Mouse (Mus musculus): Measurements from ENCODE around the gene Mgat5. TPM values are rescaled to one million over a fixed set of nuclear protein-coding genes. Genes with fewer than 3 reads are reported as not detected.
A peak's percentile ranks its signal among the peaks of the same experiment; 100 is the strongest.

Mgat5 gene
- total RNA-seq, 4 experiments from 2014 or later, result 0.44 to 0.99 (median 0.85) TPM

DNA sequence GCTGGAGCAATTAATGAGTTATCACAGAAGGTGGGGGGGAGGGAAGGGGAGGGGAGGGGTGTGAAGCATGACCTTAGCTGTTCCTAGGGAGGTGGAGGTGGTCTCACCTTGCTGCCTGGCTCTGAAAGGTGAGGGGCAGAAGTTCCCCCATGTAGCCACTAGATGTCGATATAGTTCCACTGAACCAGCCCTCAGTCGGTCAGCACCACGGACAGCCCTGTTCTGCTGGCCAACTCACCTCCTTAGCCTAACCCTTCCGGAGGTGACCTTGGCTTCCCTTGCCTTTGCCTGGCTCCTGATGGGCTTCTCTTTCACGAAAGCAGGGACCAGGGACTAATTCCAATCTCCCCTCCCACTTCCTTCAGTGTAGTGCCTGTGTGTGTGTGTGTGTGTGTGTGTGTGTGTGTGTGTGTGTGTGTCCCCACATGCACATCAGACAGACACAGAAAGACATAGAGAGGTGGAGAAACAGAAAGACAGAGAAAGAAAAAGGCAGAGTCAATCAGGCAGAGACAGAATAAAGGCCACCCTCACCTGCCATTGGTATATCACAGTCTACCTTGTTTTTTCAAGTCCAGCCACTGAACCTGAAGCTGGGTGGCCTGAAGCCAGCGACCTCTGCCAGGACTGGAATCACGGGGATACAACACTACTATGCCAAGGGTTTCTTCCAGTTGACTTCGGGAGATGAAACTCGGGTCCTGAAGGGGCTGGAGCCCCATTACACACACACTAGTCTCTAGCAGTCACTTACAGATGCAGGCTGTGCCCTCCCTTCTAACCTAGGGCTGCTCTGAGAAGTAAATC, 292.1 kb downstream of the Mgat5 start:
- peak in 1 of 2 experiments; percentile 14 for DNase-seq (ENCODE audit: low spot score in 2 of 2)

DNA sequence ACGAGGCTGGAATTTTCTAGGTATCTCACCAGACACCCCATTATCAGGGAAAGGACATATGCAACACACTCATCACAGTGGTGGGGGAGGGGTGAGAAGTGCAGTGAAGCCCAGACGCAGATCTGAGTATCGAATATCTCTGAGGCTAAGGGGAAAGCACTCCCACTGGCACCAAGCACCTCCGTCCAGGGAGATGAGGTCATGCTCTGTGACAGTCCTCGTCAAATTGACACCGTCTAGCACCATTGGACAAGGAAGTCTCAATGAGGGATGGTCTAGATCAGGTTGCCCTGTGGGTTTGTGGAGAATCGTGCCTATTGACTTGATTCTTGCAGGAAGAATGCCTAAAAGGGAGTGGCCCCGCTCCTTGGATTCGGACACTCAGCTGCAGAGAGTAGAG, 293.9 kb downstream of the Mgat5 start:
- DNase-seq (ENCODE audit: low spot score in 2 of 2), result no peak

GRCm38 (mm10) chr1:127500219-127500618, 295.4 kb downstream of the Mgat5 start:
- peak; percentile 19 to 30 for DNase-seq (ENCODE audit: low spot score in 2 of 2)

GRCm38 (mm10) chr1:127500701-127501100, 295.9 kb downstream of the Mgat5 start:
- DNase-seq (ENCODE audit: low spot score in 2 of 2), result no peak

GRCm38 (mm10) chr1:127507042-127507650, 302.3 kb downstream of the Mgat5 start:
- no peak for DNase-seq (ENCODE audit: low spot score in 2 of 2)

DNA sequence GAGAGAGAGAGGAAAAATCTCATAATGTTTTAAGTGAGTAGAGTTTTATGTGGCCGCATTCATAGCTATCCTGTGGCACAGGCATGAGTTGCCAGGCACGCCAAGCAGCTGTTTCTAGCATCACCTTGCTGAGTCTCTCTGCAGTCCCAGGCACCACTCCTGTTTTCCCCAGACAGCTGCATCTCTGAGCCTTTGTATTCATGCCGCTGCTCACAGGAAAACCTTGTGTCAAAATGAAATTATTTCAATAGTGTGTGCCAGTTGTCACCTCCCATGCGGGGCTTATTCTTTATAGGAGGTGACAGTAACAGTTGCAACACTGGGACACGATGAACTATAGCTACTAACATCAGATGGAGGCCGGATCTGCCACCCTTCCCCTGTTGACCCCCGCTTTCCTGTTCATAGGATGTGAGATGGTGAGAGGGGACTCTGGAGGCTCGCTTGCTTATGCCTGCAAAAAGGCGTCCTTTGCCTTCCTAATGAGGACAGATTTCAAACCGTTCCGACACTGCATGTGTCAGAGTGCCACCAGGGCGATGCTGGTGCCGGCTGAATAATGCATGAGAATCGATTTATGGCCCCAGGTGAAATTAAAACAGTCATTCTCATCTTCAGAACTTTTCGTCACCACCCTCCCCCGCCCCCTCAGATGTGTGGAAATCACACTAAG, 303.4 kb downstream of the Mgat5 start:
- DNase-seq (ENCODE audit: low spot score in 2 of 2), result no peak

DNA sequence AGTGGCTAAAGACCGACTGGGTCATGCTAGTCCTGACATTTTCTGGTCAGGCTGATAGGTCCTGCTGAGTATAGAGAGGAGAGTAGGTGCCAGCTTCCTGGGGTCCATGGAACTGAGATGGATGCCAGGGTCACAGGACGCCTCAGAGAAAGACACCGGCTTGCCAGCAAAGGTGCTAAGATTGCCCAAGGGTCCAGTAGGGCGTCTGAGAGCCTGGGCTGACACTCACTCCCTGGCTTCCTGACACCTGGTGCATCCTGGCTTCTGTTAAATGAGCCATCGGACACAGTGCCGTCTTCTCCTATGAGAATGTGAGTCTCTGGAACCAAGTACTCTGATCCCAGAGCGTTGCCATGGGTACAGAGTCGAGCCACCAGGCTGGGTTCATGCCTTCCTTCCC, 304.1 kb downstream of the Mgat5 start:
- no peak for DNase-seq (ENCODE audit: low spot score in 2 of 2)

GRCm38 (mm10) chr1:127511362-127511761, 306.5 kb downstream of the Mgat5 start:
- DNase-seq (ENCODE audit: low spot score in 2 of 2), result no peak

- DNase-seq (ENCODE audit: low spot score in 2 of 2), result no peak
Observed at GRCm38 (mm10) chr1:127512709-127513108, 307.9 kb downstream of the Mgat5 start.

DNA sequence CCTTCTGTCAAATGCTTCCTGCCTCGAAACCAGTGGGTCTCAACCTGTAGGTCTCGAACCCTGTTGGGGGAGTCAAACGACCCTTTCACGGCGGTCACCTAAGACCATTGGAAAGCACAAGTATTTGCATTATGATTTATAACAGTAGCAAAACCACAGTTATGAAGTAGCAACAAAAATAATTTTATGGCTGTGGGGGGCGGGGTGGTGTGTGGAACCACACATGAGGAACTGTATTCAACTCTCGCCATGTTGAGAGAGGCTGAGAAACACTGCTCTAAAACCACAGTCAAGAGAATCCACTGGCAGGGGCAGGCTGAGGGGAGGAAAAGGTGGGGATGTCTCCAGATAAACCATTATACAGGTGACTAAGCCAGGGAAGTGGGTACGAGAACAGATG, 308.3 kb downstream of the Mgat5 start:
- no peak for DNase-seq (ENCODE audit: low spot score in 2 of 2)

GRCm38 (mm10) chr1:127513664-127514063, 308.8 kb downstream of the Mgat5 start:
- DNase-seq (ENCODE audit: low spot score in 2 of 2), result no peak

GRCm38 (mm10) chr1:127514479-127514878, 309.7 kb downstream of the Mgat5 start:
- DNase-seq (ENCODE audit: low spot score in 2 of 2), result no peak

DNA sequence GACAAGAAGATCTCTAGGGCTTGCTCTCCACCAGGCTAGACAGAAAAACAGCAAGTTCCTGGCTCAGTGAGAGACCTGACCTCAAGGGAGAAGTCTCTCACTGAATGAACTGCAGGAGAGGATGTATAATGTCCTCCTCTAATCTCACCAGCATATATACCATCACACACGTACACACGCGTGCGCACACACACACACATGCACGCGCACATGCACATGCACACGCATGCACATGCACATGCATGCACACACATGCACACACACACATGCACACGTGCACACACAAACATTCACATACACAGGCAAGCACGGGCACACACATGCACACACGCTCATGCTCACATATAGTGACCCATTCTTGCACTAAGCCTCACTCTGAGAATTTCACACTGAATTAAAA, 310.1 kb downstream of the Mgat5 start:
- no peak for DNase-seq (ENCODE audit: low spot score in 2 of 2)

GRCm38 (mm10) chr1:127523364-127523763, 318.5 kb downstream of the Mgat5 start:
- DNase-seq (ENCODE audit: low spot score in 2 of 2), result no peak

- no peak for DNase-seq (ENCODE audit: low spot score in 2 of 2)
Observed at GRCm38 (mm10) chr1:127530849-127531580, 326.2 kb downstream of the Mgat5 start.

- DNase-seq (ENCODE audit: low spot score in 2 of 2), result no peak
Observed at GRCm38 (mm10) chr1:127531723-127532122, 326.9 kb downstream of the Mgat5 start.

DNA sequence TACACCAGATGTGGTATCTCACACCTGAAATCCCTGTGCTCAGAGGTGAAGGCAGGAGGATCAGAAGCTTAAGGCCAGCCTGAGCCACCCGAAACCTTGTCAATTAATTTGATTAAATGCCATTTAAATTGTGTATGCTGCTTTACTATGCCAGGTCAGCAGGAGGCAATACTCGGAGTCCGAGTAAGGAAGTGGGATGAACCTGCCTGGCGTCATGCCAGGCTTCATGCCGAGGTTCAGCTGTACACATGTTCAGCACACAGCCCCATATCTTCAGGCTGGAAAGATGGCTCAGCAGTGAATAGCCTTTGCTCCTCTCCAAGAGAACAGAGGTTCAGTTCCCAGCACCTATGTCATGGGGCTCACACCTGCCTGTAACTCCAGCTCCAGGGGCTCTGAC, 331.6 kb downstream of the Mgat5 start:
- DNase-seq (ENCODE audit: low spot score in 2 of 2), result no peak

GRCm38 (mm10) chr1:127537204-127538038, 332.6 kb downstream of the Mgat5 start:
- DNase-seq (ENCODE audit: low spot score in 2 of 2), result no peak

Measured in gastrocnemius, adult 8-10 months (tissue).